Mouse (Mus musculus) spleen, postnatal 4 days (tissue): ENCODE measurements around the gene Soga3.

Source experiments
- DNase-seq, 2 experiments: peaks; one replicate each; pipeline ENCODE4 v3.0.0; 2022; ENCODE audit warnings: low spot score in 2 of 2

The Soga3 gene

DNA sequence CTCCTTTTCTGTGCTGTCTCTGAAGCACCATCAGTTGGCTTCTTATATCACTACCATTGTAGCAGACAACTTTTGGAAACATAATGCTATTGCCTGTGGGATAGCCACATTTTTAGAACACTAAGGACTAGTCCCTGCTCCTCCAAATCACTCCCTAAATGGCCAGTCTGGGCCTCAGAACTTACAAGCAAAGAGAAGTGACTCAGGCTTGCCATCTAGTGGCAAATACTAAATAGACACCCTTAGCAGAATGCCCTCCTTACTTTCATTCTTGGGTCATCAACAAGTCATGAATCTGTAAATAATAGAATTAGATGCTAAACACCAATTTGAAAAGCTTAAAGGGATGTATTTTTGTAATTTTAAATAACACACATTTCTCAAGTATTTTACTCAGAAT lies 63.1 kb downstream of the Soga3 start:
- no peak for DNase-seq

DNA sequence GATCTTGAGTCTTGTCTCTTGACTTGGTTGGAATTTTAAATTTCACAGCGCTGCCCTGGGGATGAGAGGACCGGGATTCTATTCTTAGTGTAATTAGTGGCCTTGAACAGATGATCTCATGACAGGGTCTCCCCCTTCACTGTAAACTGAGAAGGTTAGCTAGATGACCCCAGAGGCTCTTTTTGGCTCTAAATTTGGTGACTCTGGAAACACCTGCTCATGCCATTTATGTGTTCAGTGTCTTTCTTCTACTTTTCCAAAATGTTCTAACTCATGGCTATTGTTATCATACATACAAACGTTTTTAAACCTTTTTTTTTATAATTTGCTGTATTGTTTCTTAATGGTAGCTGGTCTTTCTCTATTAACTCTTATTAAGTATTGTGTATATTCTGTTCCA lies 65.1 kb downstream of the Soga3 start:
- no peak for DNase-seq

DNA sequence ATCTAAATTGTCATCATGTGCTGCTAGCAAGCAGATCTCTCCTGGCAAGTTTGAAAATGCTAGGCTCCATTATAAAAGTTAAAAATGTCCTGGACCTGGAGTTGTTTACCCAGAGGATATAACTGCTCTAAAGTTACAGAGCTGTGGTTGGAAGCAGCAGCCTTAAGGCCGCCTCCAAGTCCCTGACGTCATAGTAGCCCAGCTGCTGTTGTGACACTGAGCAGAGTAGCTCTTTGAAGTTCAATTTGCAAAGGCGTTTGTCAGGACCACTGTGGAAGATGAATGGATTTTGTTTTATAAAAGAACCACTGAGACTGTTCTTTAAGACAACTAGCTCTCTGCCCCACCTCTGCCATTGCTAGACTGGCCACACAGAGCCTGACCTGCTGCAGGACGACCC lies 67.8 kb downstream of the Soga3 start, which contains the start of gene 9330159F19Rik:
Gene 9330159F19Rik (plus strand): TSS at position 154 of the 400 bp plus-strand sequence.
- no peak for DNase-seq

DNA sequence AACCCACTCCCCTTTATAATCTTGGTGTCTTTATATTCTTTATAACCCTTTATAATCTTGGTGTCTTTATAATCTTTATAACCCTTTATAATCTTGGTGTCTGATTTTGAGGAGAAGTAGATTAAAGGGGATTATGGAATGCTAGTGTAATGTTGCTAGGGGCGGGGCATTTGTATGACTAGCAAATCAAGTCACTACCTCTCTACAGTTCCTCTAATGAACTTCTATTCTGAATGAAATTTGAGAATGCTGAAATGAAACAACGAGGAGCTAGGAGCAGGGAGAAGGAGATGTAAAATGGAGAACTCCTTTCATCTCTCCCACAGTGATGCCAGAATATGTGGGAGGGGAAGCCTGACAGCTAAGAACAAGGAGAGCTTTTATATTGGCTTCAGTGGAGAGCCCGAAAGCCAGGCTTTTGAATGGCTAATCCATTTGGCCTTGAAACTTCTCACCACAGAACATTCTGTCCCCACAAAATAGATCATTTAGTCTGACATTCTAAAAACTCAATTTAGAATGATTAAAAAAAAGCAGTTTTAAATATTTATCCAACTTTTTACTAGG lies 70.0 kb downstream of the Soga3 start:
- no peak for DNase-seq

DNA sequence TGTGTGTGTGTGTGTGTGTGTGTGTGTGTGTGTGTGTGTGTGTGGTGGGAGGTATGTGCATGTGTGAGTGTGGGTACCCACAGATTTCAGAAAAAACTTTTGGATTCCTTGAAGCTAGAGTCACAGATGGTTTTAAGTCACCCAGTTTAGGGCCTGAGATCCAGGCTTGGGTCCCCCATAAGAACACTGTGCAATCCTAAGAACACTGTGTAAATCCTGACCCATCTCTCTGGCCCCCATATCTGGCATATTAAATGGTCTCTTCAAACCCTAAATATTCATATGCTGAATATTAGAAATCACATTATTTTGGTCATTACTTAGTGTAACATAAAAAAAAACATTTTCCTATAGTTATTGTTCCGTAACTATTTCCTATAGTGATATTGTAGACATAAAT lies 73.3 kb downstream of the Soga3 start:
- no peak for DNase-seq

DNA sequence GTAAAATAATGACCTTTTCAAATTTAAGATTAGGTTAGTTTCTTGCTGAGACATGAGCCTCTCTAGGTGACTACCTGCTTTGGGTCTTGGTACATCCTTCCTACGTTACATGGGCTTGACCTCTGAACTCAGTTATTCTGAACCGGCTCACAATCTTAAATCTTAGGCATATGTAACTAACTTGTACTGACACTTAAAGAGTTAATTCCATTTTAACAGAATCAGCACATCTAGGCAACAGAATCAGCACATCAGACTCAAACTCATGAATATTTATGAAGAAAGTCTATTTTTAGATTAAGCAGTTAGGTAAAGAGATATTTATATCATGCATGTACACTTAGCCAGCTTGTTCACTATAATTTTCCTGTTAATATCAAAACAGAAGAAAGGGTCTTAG lies 73.8 kb downstream of the Soga3 start:
- no peak for DNase-seq

DNA sequence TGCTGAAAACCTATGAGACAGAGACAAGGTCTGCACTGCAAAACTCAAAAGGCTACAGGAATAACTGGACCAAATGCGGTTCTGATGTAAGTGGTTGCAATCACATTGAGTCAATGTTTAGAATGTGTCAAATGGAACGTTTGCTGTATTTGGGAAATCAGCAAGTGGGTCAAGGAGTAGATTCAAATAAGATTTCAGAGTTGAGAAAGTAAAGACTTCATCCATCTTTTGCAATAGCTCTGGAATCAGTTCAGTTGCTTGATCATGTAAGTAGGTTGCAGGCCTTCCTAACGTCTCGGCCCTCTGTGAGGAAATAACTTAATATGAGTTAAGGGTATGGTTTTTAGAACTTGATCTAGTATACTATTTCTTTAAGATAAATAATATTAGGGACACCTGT lies 81.7 kb downstream of the Soga3 start:
- DNase-seq, result no peak

DNA sequence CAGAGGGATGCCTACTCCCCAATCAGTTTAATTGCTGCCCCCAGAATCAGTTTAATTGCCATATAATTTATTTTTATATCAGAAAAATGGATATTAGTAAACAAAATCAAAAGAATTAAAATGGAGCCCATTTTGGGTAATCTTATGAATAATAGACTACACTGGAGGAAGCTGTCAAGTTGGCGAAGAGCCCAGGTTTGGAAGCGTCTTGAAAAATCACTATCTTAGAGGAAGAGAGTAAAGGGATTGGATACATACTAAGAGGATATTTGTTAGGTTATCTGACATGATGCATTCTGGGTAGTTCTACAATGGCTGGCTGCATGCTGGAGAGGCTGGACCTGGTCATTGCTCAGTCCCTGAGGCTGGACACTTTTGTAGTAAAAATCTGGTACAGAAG lies 87.6 kb downstream of the Soga3 start:
- no peak for DNase-seq
